Mouse (Mus musculus) limb, embryonic 15.5 days (tissue): ENCODE data around the gene Gm13271. TPM values are rescaled to one million over a fixed set of nuclear protein-coding genes. Genes with fewer than 3 reads are reported as not detected.
"Not testable (repeated sequence)": the region's sequence is repeated elsewhere in the genome, so short reads cannot be mapped to it uniquely, and the experiment has no call there.

Experiments
- ATAC-seq: fragments of 200-750 bp; cut with Nextera tagmentation; 2 replicates; pipeline ENCODE4 v1.8.0; 2017; ENCODE audit warnings: low read depth, moderate TSS enrichment; ENCODE audit not compliant: insufficient number of reproducible peaks, low FRiP score, low TSS enrichment
- H3K27ac ChIP-seq: fragments of 300-500 bp; sonication (generic); 2 replicates; pipeline ENCODE4 v1.5.1; 2015; ENCODE audit warnings: moderate library complexity, mild to moderate bottlenecking, inconsistent platforms
- H3K27me3 ChIP-seq: fragments of 300-500 bp; sonication (generic); 2 replicates; pipeline ENCODE4 v1.6.1; 2015; ENCODE audit warnings: inconsistent platforms
- H3K36me3 ChIP-seq: fragments of 300-500 bp; sonication (generic); 2 replicates; pipeline ENCODE4 v1.6.1; 2015; ENCODE audit warnings: inconsistent platforms
- H3K4me1 ChIP-seq: fragments of 300-500 bp; sonication (generic); 2 replicates; pipeline ENCODE4 v1.6.1; 2015; ENCODE audit warnings: inconsistent platforms
- H3K4me2 ChIP-seq: fragments of 300-500 bp; sonication (generic); 2 replicates; pipeline ENCODE4 v1.6.1; 2015; ENCODE audit warnings: mild to moderate bottlenecking, inconsistent platforms
- H3K4me3 ChIP-seq: fragments of 300-500 bp; sonication (generic); 2 replicates; pipeline ENCODE4 v1.5.1; 2015; ENCODE audit warnings: mild to moderate bottlenecking, inconsistent platforms
- H3K9ac ChIP-seq: fragments of 300-500 bp; sonication (generic); 2 replicates; pipeline ENCODE4 v1.6.1; 2015; ENCODE audit warnings: inconsistent platforms
- H3K9me3 ChIP-seq: fragments of 300-500 bp; sonication (generic); 2 replicates; pipeline ENCODE4 v1.6.1; 2016; ENCODE audit warnings: inconsistent platforms
- WGBS: fragments of 180-500 bp; shearing (Covaris S2); methylation state at CpG from one replicate; pipeline ENCODE4 v1.1.7; 2015; 5-methylcytosine and 5-hydroxymethylcytosine counted together
- polyA plus RNA-seq: library from polyadenylated mRNA; unstranded; fragments of >200 nt; fragmentation: Nextera tagmentation; extraction: Ambion mirVana; gene quantifications from 2 replicates; pipeline ENCODE4 v1.2.1, GENCODE M21; 2015

The Gm13271 gene
- not detected in 2 replicates for polyA plus RNA-seq

- not testable (repeated sequence) for H3K4me3 ChIP-seq, H3K9me3 ChIP-seq, H3K36me3 ChIP-seq, H3K4me1 ChIP-seq, H3K4me2 ChIP-seq, ATAC-seq, H3K9ac ChIP-seq, H3K27ac ChIP-seq, H3K27me3 ChIP-seq
- 78% methylated on average over 15 of the region's 15 CpGs for WGBS
These were observed at the start of gene Gm13271 for GRCm38 (mm10) chr4:88754818-88755340. Gene Gm13271 (plus strand): TSS chr4:88754868.

- no peaks in the 10 kb centered on the region for H3K9me3 ChIP-seq
- no peak overlapping the region for H3K4me3 ChIP-seq
- no peaks in the 10 kb centered on the region for H3K4me1 ChIP-seq
- H3K4me2 ChIP-seq = no peak overlapping the region
- no peak overlapping the region for H3K9ac ChIP-seq
- WGBS = 36% methylated on average over 3 of the region's 3 CpGs
- H3K36me3 ChIP-seq = 0 out of 2 replicates have a peak, but pooled peaks cover 3% of the 10 kb centered on the region
- H3K27ac ChIP-seq = no peak overlapping the region
- H3K27me3 ChIP-seq = no peaks in the 10 kb centered on the region
- ATAC-seq = no peak
These were observed 48.7 kb upstream of the Gm13271 start for GRCm38 (mm10) chr4:88705924-88706323.

DNA sequence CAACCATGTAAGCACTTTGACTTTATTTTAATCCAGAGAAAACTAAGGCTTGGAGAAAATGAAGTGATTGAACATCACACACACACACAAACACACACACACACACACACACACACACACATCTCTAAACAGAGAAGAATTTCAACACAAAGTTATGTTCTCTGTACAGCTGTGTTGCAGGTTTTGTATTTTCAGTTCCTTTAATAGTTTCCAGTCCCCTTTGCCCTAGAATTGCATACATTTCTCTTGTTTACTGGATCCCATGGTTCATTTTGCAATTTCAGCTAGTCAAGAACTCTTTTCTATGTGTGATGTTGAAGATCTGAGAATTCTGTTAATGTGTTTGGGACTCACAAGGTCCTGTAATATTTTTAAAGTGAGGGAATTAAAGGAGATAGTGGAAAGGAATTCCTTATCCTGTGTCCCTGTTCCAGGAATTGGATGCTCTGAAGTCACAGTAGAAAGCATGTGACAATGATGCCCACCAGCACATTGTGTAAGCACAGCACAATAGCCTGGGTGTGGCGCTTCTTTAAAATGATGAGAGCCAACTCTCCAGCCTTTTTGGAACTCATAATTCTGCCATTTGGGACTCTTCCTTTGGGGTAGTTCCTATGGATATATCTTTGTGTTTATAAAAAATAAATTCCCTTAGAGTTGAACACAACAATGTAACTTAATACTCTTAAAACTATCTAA lies 47.4 kb upstream of the Gm13271 start:
- Histone ChIP-seq H3K4me3 (no peak overlapping the region), H3K36me3 (0 out of 2 replicates have a peak, but pooled peaks cover 3% of the 10 kb centered on the region), H3K4me1 (no peaks in the 10 kb centered on the region), H3K27ac (no peak overlapping the region), H3K9me3 (no peaks in the 10 kb centered on the region), H3K27me3 (no peaks in the 10 kb centered on the region), H3K9ac (no peak overlapping the region), H3K4me2 (no peak overlapping the region)
- ATAC-seq = no peak
- WGBS = 90% methylated on average over 1 of the region's 1 CpGs

DNA sequence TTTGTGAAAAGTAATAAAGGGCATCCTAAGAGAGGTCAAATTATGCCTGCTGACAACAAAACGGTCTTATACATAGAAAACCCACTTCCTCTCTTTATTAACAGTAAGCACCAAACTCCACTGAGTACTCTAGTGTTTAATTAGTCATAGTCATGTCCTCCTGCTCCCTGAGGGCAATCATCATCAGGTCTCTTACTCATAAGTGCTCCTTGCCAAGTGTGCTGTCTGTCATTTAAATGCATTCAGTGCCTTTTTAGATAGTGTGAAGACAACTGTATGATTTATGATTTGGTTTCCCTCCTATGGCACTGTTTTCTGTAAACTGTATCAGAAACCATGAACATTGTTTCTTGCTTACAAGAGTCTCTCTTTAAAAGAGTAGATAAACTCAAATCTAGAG lies 40.4 kb upstream of the Gm13271 start:
- Histone ChIP-seq H3K27me3 (no peaks in the 10 kb centered on the region), H3K9me3 (no peaks in the 10 kb centered on the region), H3K27ac (no peak overlapping the region), H3K9ac (no peak overlapping the region), H3K4me1 (peaks cover 9% of the 10 kb centered on the region), H3K36me3 (peaks cover 33% of the 10 kb centered on the region), H3K4me2 (no peak overlapping the region), H3K4me3 (no peak overlapping the region)
- ATAC-seq = no peak
- 73% methylated on average over 1 of the region's 1 CpGs for WGBS

- ATAC-seq = no peak
- Histone ChIP-seq H3K9ac (no peak overlapping the region), H3K36me3 (peaks cover 35% of the 10 kb centered on the region), H3K4me1 (peaks cover 12% of the 10 kb centered on the region), H3K4me2 (no peak overlapping the region), H3K9me3 (no peaks in the 10 kb centered on the region), H3K27me3 (no peaks in the 10 kb centered on the region), H3K4me3 (no peak overlapping the region), H3K27ac (no peak overlapping the region)
These were observed 39.6 kb upstream of the Gm13271 start for GRCm38 (mm10) chr4:88715059-88715458.

DNA sequence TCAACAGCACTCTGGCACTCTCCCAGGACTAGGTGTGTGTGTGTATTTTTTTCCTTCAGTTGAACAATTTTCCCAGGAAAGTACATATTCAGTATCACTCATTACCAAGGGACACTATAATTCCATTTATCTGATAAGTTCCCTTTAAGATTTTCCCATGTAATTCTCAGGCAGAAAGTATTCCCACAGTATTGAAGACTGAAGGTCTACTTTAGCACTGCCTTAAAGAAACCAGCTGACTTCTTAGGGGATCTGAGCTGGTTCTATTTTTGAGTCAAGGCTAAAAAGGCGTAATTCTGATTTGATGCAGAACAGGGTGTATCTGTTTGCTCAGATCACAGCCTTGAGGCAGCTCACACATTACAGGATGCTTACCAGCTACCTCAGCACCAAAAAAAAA lies 36.0 kb upstream of the Gm13271 start:
- WGBS = 34% methylated on average over 1 of the region's 1 CpGs
- no peak for ATAC-seq
- Histone ChIP-seq H3K4me2 (peak overlapping the region; percentile 44), H3K4me1 (peaks cover 25% of the 10 kb centered on the region), H3K27me3 (no peaks in the 10 kb centered on the region), H3K9ac (no peak overlapping the region), H3K27ac (no peak overlapping the region), H3K9me3 (no peaks in the 10 kb centered on the region), H3K36me3 (peaks cover 35% of the 10 kb centered on the region), H3K4me3 (peak overlapping the region; percentile 26)

- Histone ChIP-seq H3K36me3 (peaks cover 13% of the 10 kb centered on the region; the same call in 1 of the 2 replicates), H3K27ac (peak within 1 kb of the TSS; percentile 98), H3K27me3 (no peaks in the 10 kb centered on the region), H3K9me3 (no peaks in the 10 kb centered on the region), H3K4me3 (peak within 1 kb of the TSS; percentile 73), H3K9ac (peak within 1 kb of the TSS; percentile 96), H3K4me1 (peaks cover 22% of the 10 kb centered on the region), H3K4me2 (peak within 1 kb of the TSS; percentile 60)
- ATAC-seq = peak; percentile 99
- WGBS = under 1% methylated on average over 81 of the region's 82 CpGs
These were observed 32.6 kb upstream of the Gm13271 start, which contains the start of the genes Gm26566 and Klhl9 for GRCm38 (mm10) chr4:88721791-88722721. Gene Gm26566 (plus strand): TSS chr4:88721805. Gene Klhl9 (minus strand): TSS chr4:88722465.

DNA sequence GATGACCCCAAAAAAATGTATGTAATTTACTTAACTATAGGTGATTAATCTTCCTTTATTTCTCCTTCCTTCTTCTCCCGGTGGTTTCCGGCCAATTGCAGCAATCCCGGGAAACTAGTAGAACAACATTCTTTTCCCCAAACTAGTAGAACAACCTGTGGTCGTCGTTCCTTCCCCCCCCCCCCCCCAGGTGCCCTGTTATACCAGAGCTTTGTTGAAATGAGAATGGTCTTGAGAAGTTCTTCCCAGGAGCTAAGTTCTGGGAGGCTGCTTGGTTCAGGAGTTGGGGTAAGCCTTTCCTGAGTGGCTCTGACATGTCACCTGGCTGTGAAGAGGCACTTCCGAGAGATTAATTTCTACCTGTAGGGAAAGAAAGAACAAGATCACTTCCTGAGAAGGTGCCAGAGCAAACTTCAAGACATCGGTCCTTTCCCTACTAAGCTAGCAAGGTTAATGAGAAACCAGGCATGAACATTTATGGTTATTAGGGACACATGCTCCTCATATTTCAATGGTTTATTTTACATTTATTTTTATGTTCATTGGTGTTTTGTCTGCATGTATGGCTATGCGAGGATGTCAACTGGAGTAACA lies 31.1 kb upstream of the Gm13271 start:
- Histone ChIP-seq H3K9me3 (no peaks in the 10 kb centered on the region), H3K36me3 (peaks cover 10% of the 10 kb centered on the region; the same call in 1 of the 2 replicates)
- 51% methylated on average over 8 of the region's 8 CpGs for WGBS

GRCm38 (mm10) chr4:88726727-88727126 lies 27.9 kb upstream of the Gm13271 start:
- 83% methylated on average over 6 of the region's 6 CpGs for WGBS
- no peak overlapping the region for H3K9ac ChIP-seq
- H3K27me3 ChIP-seq = no peaks in the 10 kb centered on the region
- no peak for ATAC-seq
- no peaks in the 10 kb centered on the region for H3K36me3 ChIP-seq
- no peaks in the 10 kb centered on the region; the same call in 1 of the 2 replicates for H3K4me1 ChIP-seq
- no peak overlapping the region for H3K4me3 ChIP-seq
- no peak overlapping the region for H3K27ac ChIP-seq
- no peak overlapping the region for H3K4me2 ChIP-seq
- H3K9me3 ChIP-seq = no peaks in the 10 kb centered on the region

More for the DNA sequence above, 31.1 kb upstream of the Gm13271 start:
- Histone ChIP-seq H3K9ac (no peak overlapping the region), H3K27me3 (no peaks in the 10 kb centered on the region), H3K4me1 (peaks cover 19% of the 10 kb centered on the region), H3K4me2 (no peak overlapping the region), H3K27ac (peak overlapping the region; percentile 50; the same call in 1 of the 2 replicates), H3K4me3 (no peak overlapping the region)
- ATAC-seq = no peak

GRCm38 (mm10) chr4:88727324-88727723 lies 27.3 kb upstream of the Gm13271 start:
- no peak overlapping the region for H3K27ac ChIP-seq
- H3K4me3 ChIP-seq = no peak overlapping the region
- no peaks in the 10 kb centered on the region for H3K27me3 ChIP-seq
- no peak overlapping the region for H3K4me2 ChIP-seq
- no peaks in the 10 kb centered on the region for H3K36me3 ChIP-seq
- no peaks in the 10 kb centered on the region; the same call in 1 of the 2 replicates for H3K4me1 ChIP-seq
- ATAC-seq = no peak
- H3K9ac ChIP-seq = no peak overlapping the region
- 0% methylated on average over 1 of the region's 1 CpGs for WGBS
- no peaks in the 10 kb centered on the region for H3K9me3 ChIP-seq

DNA sequence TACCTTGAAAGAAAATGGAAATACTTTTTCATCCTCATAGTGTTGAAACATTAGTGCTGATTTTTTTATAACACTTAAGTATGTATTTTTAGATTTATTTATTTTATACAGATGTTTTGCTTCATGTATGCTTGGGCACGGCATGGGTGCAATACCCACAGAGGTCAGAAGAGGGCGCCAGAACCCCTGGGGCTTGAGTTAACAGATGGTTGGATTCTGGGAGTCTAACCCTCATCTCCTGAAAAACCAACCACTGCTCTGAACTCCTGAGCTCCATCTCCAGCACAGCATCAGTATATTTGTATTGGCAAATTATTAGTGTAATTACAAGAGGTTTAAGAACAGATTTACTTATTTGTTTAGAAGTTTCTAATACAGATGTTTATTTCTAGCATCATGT lies 16.2 kb upstream of the Gm13271 start:
- no peak for ATAC-seq
- no peaks in the 10 kb centered on the region for H3K36me3 ChIP-seq
- no peaks in the 10 kb centered on the region for H3K9me3 ChIP-seq
- no peaks in the 10 kb centered on the region for H3K4me1 ChIP-seq
- WGBS = 0% methylated on average over 2 of the region's 2 CpGs
- H3K4me2 ChIP-seq = no peak overlapping the region
- H3K9ac ChIP-seq = no peak overlapping the region
- no peak overlapping the region for H3K4me3 ChIP-seq
- no peak overlapping the region for H3K27ac ChIP-seq
- H3K27me3 ChIP-seq = no peaks in the 10 kb centered on the region
